Mouse (Mus musculus) cerebellum, adult 11 months (tissue): Measurements from ENCODE around the gene Gpc1.

ENCODE experiments used
- DNase-seq: peaks from one replicate; pipeline ENCODE4 v3.0.0; 2022

Gpc1 gene

DNA sequence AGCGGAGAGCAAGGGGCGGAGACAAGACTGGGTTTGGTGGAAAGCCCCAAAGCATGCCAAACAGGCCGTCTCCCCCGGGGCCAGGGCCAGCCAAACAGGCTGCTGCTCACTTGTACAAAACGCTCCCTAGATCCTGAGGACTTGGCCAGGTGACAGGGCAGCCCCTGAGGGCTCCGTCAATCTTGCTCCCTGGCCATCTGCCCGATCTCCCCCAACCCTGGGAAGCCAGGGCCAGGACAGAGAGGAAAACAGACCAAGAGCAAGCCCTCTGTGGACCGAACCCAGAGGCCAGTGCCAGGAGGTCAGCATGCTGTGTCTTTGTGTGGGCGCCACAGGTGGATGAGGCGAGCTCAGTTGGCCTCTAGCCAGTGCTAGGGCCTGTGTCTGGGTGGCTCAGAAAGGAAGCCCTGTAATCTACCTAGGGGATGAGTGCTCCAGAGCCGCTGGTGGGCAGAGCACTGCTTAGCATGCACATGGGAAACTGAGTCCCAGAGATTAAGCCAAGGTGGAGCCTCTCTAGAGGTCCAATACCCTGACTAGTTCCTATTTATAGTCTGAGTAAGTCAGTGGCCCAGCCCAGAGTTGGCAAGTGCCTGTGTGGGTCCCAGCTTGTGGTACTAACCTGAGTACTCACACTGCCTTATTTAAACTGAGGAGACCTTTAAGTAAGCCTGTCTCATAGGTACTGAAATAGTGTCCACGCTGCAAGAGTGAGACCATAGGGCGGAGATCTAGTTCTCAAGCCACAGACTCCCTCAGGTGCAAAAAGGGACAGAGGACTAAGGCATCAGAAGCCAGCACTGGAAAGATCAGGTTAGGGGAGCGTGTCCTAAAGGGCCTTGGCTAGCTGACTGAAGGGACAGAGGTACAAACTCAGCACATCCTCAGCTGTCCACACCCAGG is 6.7 kb downstream of the Gpc1 start:
- peak; percentile 71 for DNase-seq

DNA sequence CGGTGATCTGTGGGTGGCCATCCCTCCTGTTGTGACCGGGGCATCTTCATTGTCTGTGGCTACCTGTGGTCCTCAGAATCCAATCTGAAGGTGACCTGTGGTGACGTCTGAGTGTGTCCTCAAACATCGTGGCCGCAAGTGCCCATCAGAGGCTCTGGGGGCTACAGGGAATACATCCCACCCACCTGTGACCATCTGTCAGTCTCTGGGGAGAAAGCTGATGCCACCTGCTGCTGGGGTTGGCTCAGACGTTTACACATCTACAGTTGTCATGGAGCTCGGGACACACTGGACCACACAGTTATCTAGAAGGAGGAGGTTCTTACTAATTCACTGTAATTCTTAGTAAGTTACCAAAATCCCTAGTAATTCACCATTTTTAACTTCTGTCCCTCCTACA is 7.8 kb downstream of the Gpc1 start:
- DNase-seq = peak; percentile 27

GRCm38 (mm10) chr1:92840231-92840890 is 8.9 kb downstream of the Gpc1 start:
- DNase-seq = peak; percentile 59

- no peak for DNase-seq
These were observed 10.0 kb downstream of the Gpc1 start for GRCm38 (mm10) chr1:92841427-92841826.

DNA sequence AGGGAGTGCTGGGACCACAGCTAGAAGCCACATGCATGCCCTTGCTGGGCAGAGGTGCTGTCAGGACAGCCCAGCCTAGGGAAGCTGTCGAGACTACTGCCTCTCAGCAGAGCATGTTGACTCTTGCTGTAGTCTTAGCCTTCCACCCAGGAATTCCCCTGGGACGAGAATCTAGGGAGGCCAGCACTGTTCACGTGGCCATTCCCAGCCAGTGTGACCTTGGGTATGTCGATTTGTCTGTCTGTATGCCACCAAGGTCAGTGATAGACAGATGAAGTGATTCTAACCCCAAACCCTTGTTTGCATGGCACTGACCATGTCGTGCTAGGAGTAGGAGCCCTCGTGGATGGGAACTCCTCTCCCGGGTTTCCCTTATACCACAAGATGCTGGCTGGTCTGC is 14.4 kb downstream of the Gpc1 start:
- no peak for DNase-seq

- DNase-seq = no peak
These were observed 16.7 kb downstream of the Gpc1 start for GRCm38 (mm10) chr1:92847873-92848839.

GRCm38 (mm10) chr1:92849491-92849890 is 18.0 kb downstream of the Gpc1 start:
- DNase-seq = no peak

DNA sequence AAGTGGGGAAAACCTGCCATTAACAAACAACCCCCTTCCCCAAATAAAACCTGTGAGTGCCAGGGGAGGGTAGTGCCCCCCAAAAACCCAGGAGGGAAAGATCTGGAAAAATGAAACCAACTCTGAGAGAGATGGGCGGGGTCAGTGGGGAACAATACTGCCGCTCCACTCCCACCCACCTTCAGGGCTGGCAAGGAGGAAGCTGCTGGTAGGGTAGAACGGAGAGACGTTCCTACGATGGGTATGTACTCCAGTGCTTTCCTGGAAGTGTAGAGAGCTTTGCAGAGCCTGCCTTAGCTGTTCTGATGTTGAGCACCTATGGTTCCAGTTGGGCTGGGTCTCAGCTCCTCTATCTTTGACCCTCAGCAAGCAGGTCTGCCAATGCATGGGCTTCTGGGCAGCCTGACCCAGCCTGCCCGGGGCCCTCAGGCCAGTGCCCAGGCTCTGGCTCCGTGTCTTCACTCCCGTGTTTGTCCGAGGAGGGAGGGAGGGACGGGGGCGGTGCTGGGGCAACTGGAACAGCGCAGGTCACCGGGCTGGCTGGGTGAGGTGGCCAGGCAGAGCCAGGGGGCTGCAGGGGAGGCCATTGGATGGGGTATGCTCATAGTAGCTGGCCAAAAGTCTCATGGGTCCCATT is 18.6 kb downstream of the Gpc1 start:
- no peak for DNase-seq

DNA sequence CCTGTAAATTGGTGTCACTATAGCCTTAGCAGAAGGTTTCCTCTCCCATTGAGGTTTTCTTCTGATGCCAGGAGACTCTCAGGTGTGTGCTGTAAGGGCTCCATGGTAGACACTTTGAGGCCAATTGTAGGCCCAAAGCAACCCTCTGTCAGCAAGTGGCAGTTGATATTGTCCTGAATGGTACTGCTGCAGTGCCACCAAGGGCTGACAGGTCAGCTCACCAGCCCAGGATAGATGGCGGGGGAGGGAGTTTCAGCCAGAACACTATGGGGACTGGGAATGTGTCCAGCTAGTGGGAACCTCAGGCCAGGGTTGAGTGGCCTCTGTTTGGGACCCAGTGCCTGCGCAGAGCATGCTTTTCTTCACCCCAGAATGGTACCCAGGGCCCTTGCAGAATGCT is 21.0 kb downstream of the Gpc1 start:
- no peak for DNase-seq

- no peak for DNase-seq
These were observed 30.1 kb downstream of the Gpc1 start for GRCm38 (mm10) chr1:92861503-92861902.

GRCm38 (mm10) chr1:92863268-92863667 is 31.8 kb downstream of the Gpc1 start:
- no peak for DNase-seq

- no peak for DNase-seq
These were observed 34.7 kb downstream of the Gpc1 start for GRCm38 (mm10) chr1:92866170-92866569.

- DNase-seq = no peak
These were observed 38.5 kb downstream of the Gpc1 start for GRCm38 (mm10) chr1:92869985-92870384.

GRCm38 (mm10) chr1:92872666-92873065 is 41.2 kb downstream of the Gpc1 start:
- DNase-seq = no peak

DNA sequence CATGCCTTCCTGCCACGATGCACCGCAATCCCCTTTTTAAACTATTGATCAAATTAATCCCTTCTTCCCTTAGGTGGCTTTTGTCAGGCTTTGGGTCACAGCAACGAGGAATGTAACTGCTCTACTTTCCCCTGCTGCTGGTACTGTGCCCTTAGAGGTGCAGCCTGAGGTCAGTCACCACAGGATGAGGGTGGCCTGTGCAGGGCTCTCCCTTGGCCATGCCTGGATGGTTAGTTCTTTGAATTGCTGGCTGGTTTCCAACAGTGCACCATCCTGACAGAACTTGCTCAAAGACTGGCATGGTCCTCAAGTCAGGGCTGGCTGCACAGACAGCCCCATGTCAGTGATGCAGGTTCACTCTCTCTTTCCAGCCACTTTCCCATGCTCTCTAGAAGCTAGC is 42.6 kb downstream of the Gpc1 start:
- no peak for DNase-seq

DNA sequence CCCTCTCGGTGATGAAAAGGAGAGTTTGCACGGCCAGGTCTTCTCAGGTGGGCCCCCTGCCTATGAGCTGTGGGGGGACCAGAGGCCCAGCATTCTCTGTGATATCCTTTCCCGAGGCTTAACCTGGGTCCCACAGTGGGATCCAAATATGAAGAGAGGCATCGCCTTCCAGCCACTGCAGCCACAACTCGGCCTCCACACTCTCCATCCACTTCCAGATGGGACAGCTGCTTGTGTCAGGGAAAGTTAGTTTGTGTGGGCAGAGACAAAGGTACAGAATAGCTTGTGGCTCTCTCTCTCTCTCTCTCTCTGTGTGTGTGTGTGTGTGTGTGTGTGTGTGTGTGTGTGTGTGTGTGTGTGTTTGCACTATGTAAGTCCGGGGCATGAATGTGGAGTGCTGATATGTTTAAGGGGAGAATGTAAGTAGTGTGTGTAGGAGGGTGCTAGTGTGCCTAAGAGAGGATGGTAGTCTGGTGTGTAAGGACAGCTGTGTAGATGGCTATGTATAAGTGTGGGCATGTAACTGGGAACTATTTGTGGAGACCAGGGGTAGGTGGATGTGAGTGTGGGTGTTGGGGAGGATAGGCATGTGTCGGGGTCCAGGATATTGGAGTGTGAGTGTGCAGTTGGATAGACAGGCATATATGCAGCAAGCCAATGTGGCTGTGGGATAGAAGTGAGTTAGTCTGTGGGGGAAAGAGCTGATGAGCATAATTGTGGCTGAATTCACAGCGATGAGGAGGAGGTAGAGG is 44.1 kb downstream of the Gpc1 start:
- no peak for DNase-seq

DNA sequence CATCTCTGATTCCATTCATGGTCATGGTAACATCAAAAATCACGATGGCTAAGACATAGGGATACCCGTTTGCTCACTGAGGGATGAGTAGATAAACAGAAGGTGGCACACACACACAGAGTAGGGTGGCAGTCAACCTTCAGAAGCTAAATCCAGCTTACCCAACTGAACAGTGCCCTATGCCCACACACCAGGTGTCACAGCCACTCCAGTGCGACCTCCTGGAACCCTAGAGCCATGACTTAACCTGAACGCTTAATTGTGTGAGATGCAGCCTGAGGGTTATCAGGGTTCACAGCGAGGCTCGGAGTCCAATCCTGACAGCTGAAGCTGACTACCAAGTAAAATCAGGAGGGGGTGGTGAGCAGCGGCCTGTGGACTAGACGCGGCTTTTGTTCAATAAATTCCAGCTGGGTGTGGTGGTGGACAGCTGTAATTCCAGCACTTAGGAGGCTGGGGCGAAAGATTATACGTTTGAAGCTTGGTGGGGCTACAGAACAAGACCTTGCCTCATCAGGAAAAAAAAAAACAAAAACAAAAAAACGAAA is 46.1 kb downstream of the Gpc1 start:
- no peak for DNase-seq

DNA sequence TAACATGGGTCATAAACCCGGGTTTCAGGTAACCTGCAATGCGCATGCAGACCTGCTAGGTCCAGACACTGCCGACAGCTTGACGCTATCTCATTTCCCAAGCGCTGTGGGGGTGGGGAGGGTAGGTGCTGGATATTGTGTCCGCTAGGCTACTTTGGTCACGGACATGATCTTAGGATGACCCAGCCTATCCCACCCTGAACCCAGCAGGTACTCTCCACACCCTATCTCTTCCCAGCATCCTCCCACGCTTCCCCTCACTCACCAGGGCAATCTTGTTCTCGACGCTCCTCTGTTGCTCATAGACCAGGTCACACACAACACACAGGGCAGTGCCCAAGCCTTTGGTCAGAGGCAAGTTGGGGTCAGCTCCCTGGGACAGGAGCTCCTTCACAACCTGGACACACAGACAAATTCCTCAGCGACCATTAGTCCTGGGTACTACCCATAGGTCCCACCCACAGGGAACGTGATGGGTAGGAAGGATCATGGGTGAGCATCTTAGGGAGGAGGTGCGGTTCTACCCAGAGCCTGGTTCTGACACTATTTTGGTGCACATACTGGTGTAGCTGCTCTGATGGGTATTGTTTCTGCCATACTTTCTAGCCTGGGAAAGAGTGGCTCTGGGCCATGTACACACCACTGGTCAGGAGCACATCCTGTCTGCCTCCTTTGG is 46.8 kb downstream of the Gpc1 start:
- peak; percentile 36 for DNase-seq

DNA sequence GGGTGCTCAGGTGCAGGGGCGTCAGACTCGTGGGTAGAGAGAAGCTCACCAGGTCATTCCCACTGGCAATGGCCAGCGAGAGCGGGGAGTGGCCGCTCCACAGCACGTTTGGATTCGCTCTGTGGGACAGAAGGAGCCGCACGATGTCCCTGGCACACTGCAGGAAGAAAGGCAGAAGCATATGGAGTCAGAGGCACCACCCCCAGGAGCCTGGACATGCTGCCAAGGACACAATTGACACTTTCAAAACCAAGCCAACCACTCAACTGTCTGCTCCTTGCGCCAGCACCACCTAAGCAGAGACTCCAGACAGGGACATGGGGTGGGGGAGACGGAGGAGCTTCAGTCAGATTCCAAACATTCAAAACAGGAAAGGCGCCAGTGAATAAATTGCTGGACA is 47.8 kb downstream of the Gpc1 start:
- peak; percentile 93 for DNase-seq

GRCm38 (mm10) chr1:92880101-92880500 is 48.7 kb downstream of the Gpc1 start:
- peak; percentile 28 for DNase-seq

DNA sequence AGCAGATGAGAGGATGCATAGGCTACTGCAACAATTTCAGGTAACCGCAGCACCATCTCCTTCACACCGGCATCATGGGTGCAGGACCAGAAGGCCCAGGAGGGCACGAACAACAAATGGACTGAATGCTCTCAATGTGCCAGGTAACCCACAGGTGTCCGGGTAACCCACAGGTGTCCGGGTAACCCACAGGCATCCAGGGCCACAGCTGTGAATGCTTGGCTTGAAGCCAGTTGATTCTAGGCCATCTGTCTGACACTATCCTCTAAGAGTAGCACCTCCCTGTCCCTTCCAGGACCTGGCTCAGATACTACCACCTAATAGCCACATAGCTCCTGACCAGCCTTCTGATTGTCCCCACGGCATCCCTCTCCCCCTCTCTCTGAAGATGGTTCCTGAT is 50.5 kb downstream of the Gpc1 start:
- no peak for DNase-seq
